9 mouse cellular contexts compared by ENCODE assay signal in the genomic region with DNA sequence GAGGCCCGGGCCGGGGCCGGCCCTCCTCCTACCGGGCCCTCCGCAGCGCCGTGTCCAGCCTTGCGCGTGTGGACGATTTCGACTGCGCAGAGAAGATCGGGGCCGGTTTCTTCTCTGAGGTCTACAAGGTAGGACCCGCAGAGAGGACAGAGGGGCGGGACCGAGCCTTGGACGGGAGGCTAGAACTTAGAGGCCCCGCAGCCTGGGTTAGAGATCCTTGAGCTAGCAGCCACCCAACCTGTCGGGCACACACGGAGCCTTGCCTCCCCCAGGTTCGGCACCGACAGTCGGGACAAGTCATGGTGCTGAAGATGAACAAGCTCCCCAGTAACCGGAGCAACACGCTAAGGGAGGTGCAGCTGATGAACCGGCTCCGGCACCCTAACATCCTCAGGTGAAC. TPM values are rescaled to one million over a fixed set of nuclear protein-coding genes. Genes with fewer than 3 reads are reported as not detected.
DNase-seq lines count a peak whose midpoint lies in the region; ATAC-seq and TF ChIP-seq lines count a peak whose summit lies in the region.
"Had no signal": no experiment of that assay in that cellular context is flagged by ENCODE, and none has a peak within 500 bp of the region (broad histone marks: within the 10 kb centered on the region; RNA-seq: fewer than 3 reads in every experiment).

No protein-coding gene starts in this region.

- no peak for TF ChIP-seq POLR2A in cortical plate, adult 2 months (IDR thresholded peaks at IDR 0.05; ENCODE audit: extremely low read depth, insufficient read depth, low read length)
- TF ChIP-seq POLR2A in testis, adult 2 months (IDR thresholded peaks at IDR 0.05; ENCODE audit: control insufficient read depth, low read depth, low read length): no peak

- no peak for TF ChIP-seq CTCF in cortical plate, adult 2 months (IDR thresholded peaks at IDR 0.05; ENCODE audit: extremely low read depth, insufficient read depth, low read length)
- TF ChIP-seq CTCF in liver, postnatal 0 days (IDR thresholded peaks at IDR 0.05; ENCODE audit: low read depth): no peak
- no peak for TF ChIP-seq CTCF in testis, adult 2 months (IDR thresholded peaks at IDR 0.05; ENCODE audit: control insufficient read depth, insufficient read depth, insufficient replicate concordance, low read depth, low read length)

- peaks cover 18% of the 10 kb centered on the region for H3K36me3 ChIP-seq in erythroblast, embryonic 14.5 days (ENCODE audit: control insufficient read depth)
- peaks cover 37% of the 10 kb centered on the region for H3K36me3 ChIP-seq in hindbrain, embryonic 12.5 days
- peaks cover 21% of the 10 kb centered on the region for H3K36me3 ChIP-seq in liver, postnatal 0 days (replicated peaks; ENCODE audit: insufficient read depth, low read length)
- no peaks in the 10 kb centered on the region; the same call in none of the 2 replicates for H3K36me3 ChIP-seq in testis, adult 2 months (ENCODE audit: control insufficient read depth, insufficient read depth, low read length)

- no peak for TF ChIP-seq EP300 in liver, postnatal 0 days (IDR thresholded peaks at IDR 0.05; ENCODE audit: low read depth)

- WGBS in hindbrain, embryonic 12.5 days: under 1% methylated on average over 28 of the region's 28 CpGs
- WGBS in liver, postnatal 0 days (ENCODE audit: insufficient replicate concordance): 5% methylated on average over 28 of the region's 28 CpGs

- peak; percentile 54 for DNase-seq in A20 (ENCODE audit: low read depth, low spot score)
- DNase-seq in liver, postnatal 0 days: peak; percentile 38
- DNase-seq in ovary, postnatal 36 days (ENCODE audit: low spot score): no peak

- H3K4me3 ChIP-seq in erythroblast, embryonic 14.5 days (replicated peaks): peak overlapping the region; percentile 84
- H3K4me3 ChIP-seq in cortical plate, adult 2 months (ENCODE audit: insufficient read depth, low read length): peak overlapping the region; percentile 61
- H3K4me3 ChIP-seq in hindbrain, embryonic 12.5 days: peak overlapping the region; percentile 95
- peak overlapping the region; percentile 71 for H3K4me3 ChIP-seq in liver, postnatal 0 days (ENCODE audit: low read depth, low read length)
- H3K4me3 ChIP-seq in testis, adult 2 months (ENCODE audit: control insufficient read depth, low read depth, low read length): peak overlapping the region; percentile 92

- peaks cover 19% of the 10 kb centered on the region for H3K4me1 ChIP-seq in erythroblast, embryonic 14.5 days (ENCODE audit: control insufficient read depth)
- H3K4me1 ChIP-seq in cortical plate, adult 2 months (ENCODE audit: control insufficient read depth, insufficient read depth, low read length): no peaks in the 10 kb centered on the region
- H3K4me1 ChIP-seq in hindbrain, embryonic 12.5 days: peaks cover 13% of the 10 kb centered on the region
- H3K4me1 ChIP-seq in liver, postnatal 0 days (ENCODE audit: insufficient read depth): peaks cover 4% of the 10 kb centered on the region
- H3K4me1 ChIP-seq in testis, adult 2 months (ENCODE audit: control insufficient read depth, insufficient read depth, low read length): peaks cover 10% of the 10 kb centered on the region

- H3K4me2 ChIP-seq in hindbrain, embryonic 12.5 days (replicated peaks): peak overlapping the region; percentile 92
- peak overlapping the region; percentile 99 for H3K4me2 ChIP-seq in liver, postnatal 0 days (ENCODE audit: low read depth, low read length)

- no peak for ATAC-seq in erythroblast, adult 5-6 weeks (replicated peaks; ENCODE audit: low FRiP score, poor library complexity, severe bottlenecking)
- ATAC-seq in hindbrain, embryonic 12.5 days (ENCODE audit: low FRiP score): no peak; the same call in 1 of the 2 replicates
- ATAC-seq in liver, postnatal 0 days: no peak

- H3K27me3 ChIP-seq in erythroblast, embryonic 14.5 days (ENCODE audit: control insufficient read depth): peaks cover 9% of the 10 kb centered on the region
- H3K27me3 ChIP-seq in hindbrain, embryonic 12.5 days: no peaks in the 10 kb centered on the region
- H3K27me3 ChIP-seq in liver, postnatal 0 days (ENCODE audit: insufficient read depth, low read length): no peaks in the 10 kb centered on the region
- H3K27me3 ChIP-seq in testis, adult 2 months (ENCODE audit: control insufficient read depth, insufficient read depth, low read length): no peaks in the 10 kb centered on the region

- H3K27ac ChIP-seq in cortical plate, adult 2 months (ENCODE audit: insufficient read depth, low read length): no peak overlapping the region
- H3K27ac ChIP-seq in hindbrain, embryonic 12.5 days: peak overlapping the region; percentile 95
- peak overlapping the region; percentile 83; the same call in 1 of the 2 replicates for H3K27ac ChIP-seq in liver, postnatal 0 days (ENCODE audit: low read depth)
- peak overlapping the region; percentile 96 for H3K27ac ChIP-seq in testis, adult 2 months (ENCODE audit: control insufficient read depth, insufficient read depth, low read depth, low read length)

- no peaks in the 10 kb centered on the region for H3K9me3 ChIP-seq in erythroblast, embryonic 14.5 days (ENCODE audit: control insufficient read depth, low read length)
- no peaks in the 10 kb centered on the region for H3K9me3 ChIP-seq in hindbrain, embryonic 12.5 days (replicated peaks)
- H3K9me3 ChIP-seq in liver, postnatal 0 days (ENCODE audit: low read length): no peaks in the 10 kb centered on the region

- H3K9ac ChIP-seq in hindbrain, embryonic 12.5 days: peak overlapping the region; percentile 100
- H3K9ac ChIP-seq in liver, postnatal 0 days (replicated peaks): peak overlapping the region; percentile 78

RNA-seq across cellular contexts. Expression of a gene that starts 1.8 kb away (rescaled TPM):
- polyA plus RNA-seq in erythroblast, embryonic 14.5 days (2012): 1.6 and 1.9 TPM in 2 replicates
- total RNA-seq in erythroblast, adult 5-6 weeks (2015; ENCODE audit: low replicate concordance): 1.7 and 2.3 TPM in 2 replicates
- 0.98 and 1.5 TPM in 2 replicates for total RNA-seq in erythroblast, adult 5-6 weeks (2017; ENCODE audit: low replicate concordance)
- 77.0 and 78.5 TPM in 2 replicates for polyA plus RNA-seq in cortical plate, adult 2 months (2012; rRNA removed)
- 15.7 and 16.2 TPM in 2 replicates for polyA plus RNA-seq in hindbrain, embryonic 12.5 days (2016; fragmentation: Nextera tagmentation; extraction: Ambion mirVana)
- 1.2 TPM in 2 replicates for polyA plus RNA-seq in liver, postnatal 0 days (2015; fragmentation: Nextera tagmentation; extraction: Ambion mirVana)
- 935 and 983 TPM in 2 replicates for polyA plus RNA-seq in testis, adult 2 months (2012; rRNA removed)

RNA-seq across cellular contexts. Expression of a gene that starts 10.9 kb away (rescaled TPM):
- polyA plus RNA-seq in erythroblast, embryonic 14.5 days (2012): 0.09 TPM in 1 of 2 replicates, not detected in the other
- total RNA-seq in erythroblast, adult 5-6 weeks (2015; ENCODE audit: low replicate concordance): 2.1 and 2.3 TPM in 2 replicates
- total RNA-seq in erythroblast, adult 5-6 weeks (2017; ENCODE audit: low replicate concordance): 0.43 and 7.9 TPM in 2 replicates
- polyA plus RNA-seq in cortical plate, adult 2 months (2012; rRNA removed): 1.0 and 1.8 TPM in 2 replicates
- polyA plus RNA-seq in hindbrain, embryonic 12.5 days (2016; fragmentation: Nextera tagmentation; extraction: Ambion mirVana): 2.0 and 3.8 TPM in 2 replicates
- 9.9 and 10.4 TPM in 2 replicates for polyA plus RNA-seq in liver, postnatal 0 days (2015; fragmentation: Nextera tagmentation; extraction: Ambion mirVana)
- polyA plus RNA-seq in testis, adult 2 months (2012; rRNA removed): 0.34 and 0.63 TPM in 2 replicates

RNA-seq across cellular contexts. Expression of a gene that starts 14.6 kb away (rescaled TPM):
- 0.05 and 0.10 TPM in 2 replicates for polyA plus RNA-seq in erythroblast, embryonic 14.5 days (2012)
- total RNA-seq in erythroblast, adult 5-6 weeks (2015; ENCODE audit: low replicate concordance): not detected in 2 replicates
- total RNA-seq in erythroblast, adult 5-6 weeks (2017; ENCODE audit: low replicate concordance): not detected in 2 replicates
- polyA plus RNA-seq in cortical plate, adult 2 months (2012; rRNA removed): 1.8 and 1.9 TPM in 2 replicates
- polyA plus RNA-seq in hindbrain, embryonic 12.5 days (2016; fragmentation: Nextera tagmentation; extraction: Ambion mirVana): 1.3 TPM in 1 of 2 replicates, not detected in the other
- polyA plus RNA-seq in liver, postnatal 0 days (2015; fragmentation: Nextera tagmentation; extraction: Ambion mirVana): 0.14 TPM in 1 of 2 replicates, not detected in the other
- polyA plus RNA-seq in testis, adult 2 months (2012; rRNA removed): 1.6 and 2.2 TPM in 2 replicates

RNA-seq across cellular contexts. Expression of a gene that starts 40.0 kb away (rescaled TPM):
- not detected in 2 replicates for polyA plus RNA-seq in erythroblast, embryonic 14.5 days (2012)
- total RNA-seq in erythroblast, adult 5-6 weeks (2015; ENCODE audit: low replicate concordance): not detected in 2 replicates
- not detected in 2 replicates for total RNA-seq in erythroblast, adult 5-6 weeks (2017; ENCODE audit: low replicate concordance)
- polyA plus RNA-seq in cortical plate, adult 2 months (2012; rRNA removed): 0.08 TPM in 1 of 2 replicates, not detected in the other
- not detected in 2 replicates for polyA plus RNA-seq in hindbrain, embryonic 12.5 days (2016; fragmentation: Nextera tagmentation; extraction: Ambion mirVana)
- polyA plus RNA-seq in liver, postnatal 0 days (2015; fragmentation: Nextera tagmentation; extraction: Ambion mirVana): 0.53 and 0.94 TPM in 2 replicates
- polyA plus RNA-seq in testis, adult 2 months (2012; rRNA removed): not detected in 2 replicates
- total RNA-seq: adrenal gland, postnatal 36 days had no signal

RNA-seq across cellular contexts. Expression of a gene that starts 49.2 kb away (rescaled TPM):
- 10.5 and 12.4 TPM in 2 replicates for polyA plus RNA-seq in erythroblast, embryonic 14.5 days (2012)
- total RNA-seq in erythroblast, adult 5-6 weeks (2015; ENCODE audit: low replicate concordance): 4.6 and 17.1 TPM in 2 replicates
- total RNA-seq in erythroblast, adult 5-6 weeks (2017; ENCODE audit: low replicate concordance): 5.2 and 36.1 TPM in 2 replicates
- polyA plus RNA-seq in cortical plate, adult 2 months (2012; rRNA removed): 75.7 and 82.6 TPM in 2 replicates
- polyA plus RNA-seq in hindbrain, embryonic 12.5 days (2016; fragmentation: Nextera tagmentation; extraction: Ambion mirVana): 50.8 and 51.4 TPM in 2 replicates
- 41.1 and 46.0 TPM in 2 replicates for polyA plus RNA-seq in liver, postnatal 0 days (2015; fragmentation: Nextera tagmentation; extraction: Ambion mirVana)
- polyA plus RNA-seq in testis, adult 2 months (2012; rRNA removed): 33.5 and 46.6 TPM in 2 replicates

Comparison
In these comparisons a context has a peak if more than half of its experiments do, and no peak if none do; other contexts are left out.
1. RNA of a gene that starts 1.8 kb away (polyA plus RNA-seq): 935 to 983 TPM in testis, adult 2 months; 77.0 to 78.5 TPM in cortical plate, adult 2 months, 15.7 to 16.2 TPM in hindbrain, embryonic 12.5 days, 1.6 to 1.9 TPM in erythroblast, embryonic 14.5 days and 1.2 TPM in liver, postnatal 0 days; every median in the first group is over 10 times any median in the second.
2. Peak in every context shown above with its lines, with median percentiles within 50 percentile points of each other: H3K4me3 ChIP-seq.